Mouse (Mus musculus): ENCODE results near the gene Nfkbie. TPM values are rescaled to one million over a fixed set of nuclear protein-coding genes. Genes with fewer than 3 reads are reported as not detected.

Gene Nfkbie
- polyA plus RNA-seq, 1 experiment from 2014 or later: 5.5 TPM

DNA sequence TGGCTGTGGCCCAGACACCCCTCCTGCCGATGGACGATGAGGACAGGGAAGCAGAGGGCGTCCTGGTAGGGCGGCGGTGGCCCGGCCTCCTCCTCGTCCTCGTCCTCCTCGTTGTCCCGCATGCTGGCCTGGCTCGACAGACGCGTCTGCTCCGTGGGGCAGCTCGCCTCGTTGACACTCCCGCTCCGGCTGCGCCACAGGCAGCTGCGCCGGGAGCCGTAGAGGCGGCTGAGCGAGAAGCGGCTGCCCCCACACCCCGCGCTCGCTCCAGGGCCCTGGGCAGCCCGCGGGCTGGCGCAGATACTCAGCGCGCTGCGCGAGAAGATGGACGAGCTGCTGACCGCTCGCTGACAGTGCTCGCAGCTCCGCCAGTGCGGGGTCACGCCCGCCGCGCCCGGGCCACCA lies 10.6 kb upstream of the Nfkbie start:
- Histone ChIP-seq H3K36me3 (replicated peaks) (peaks cover 25% of the 10 kb centered on the region), H3K9me3 (no peaks in the 10 kb centered on the region), H3K27me3 (peaks cover 82% of the 10 kb centered on the region), H3K27ac (no peak overlapping the region), H3K9ac (peak overlapping the region; percentile 29; the same call in 1 of the 2 replicates), H3K4me3 (replicated peaks) (peak overlapping the region; percentile 23), H3K4me2 (peak overlapping the region; percentile 39), H3K4me1 (peaks cover 46% of the 10 kb centered on the region)
- no peak for ATAC-seq (ENCODE audit: low FRiP score)
- WGBS: 2% methylated on average over 45 of the region's 46 CpGs

DNA sequence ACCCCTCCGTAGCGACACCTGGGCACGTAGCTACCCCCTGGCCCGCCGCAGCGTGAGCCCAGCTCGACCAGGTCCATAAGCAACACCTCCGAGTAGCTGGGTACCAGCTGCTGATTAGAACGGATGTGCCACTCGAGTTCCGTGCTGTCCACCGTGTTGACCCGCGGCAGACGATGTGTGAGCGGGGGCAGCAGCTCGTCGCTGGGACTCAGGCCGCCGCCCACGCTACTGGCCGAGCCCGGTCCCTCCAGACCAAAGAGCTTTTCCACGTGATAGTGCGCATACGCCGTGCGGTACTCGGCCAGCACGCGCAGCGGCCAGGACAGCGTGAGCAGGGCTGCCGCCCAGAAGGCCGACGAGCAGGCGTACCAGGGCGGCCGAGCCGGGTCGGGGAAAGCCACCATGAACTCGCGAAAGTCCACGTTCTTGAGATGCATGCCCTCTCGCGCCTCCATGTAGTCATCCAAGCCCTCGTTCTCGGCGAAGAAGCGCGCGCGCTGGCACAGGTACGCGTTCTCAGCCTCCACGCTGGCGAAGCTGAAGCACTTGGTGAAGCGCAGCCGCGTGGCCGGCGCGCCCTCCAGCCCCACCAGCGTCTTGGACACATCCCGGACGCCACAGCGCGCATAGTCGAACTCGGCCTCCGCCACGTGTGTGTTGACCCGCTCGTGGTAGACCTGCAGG lies 10.1 kb upstream of the Nfkbie start:
- Histone ChIP-seq H3K9ac (peak overlapping the region; percentile 29; the same call in 1 of the 2 replicates), H3K36me3 (replicated peaks) (peaks cover 25% of the 10 kb centered on the region), H3K4me1 (peaks cover 52% of the 10 kb centered on the region), H3K9me3 (no peaks in the 10 kb centered on the region), H3K4me3 (replicated peaks) (peak overlapping the region; percentile 23), H3K27ac (no peak overlapping the region), H3K4me2 (peak overlapping the region; percentile 39), H3K27me3 (peaks cover 78% of the 10 kb centered on the region)
- WGBS: 6% methylated on average over 74 of the region's 74 CpGs
- no peak for ATAC-seq (ENCODE audit: low FRiP score)

DNA sequence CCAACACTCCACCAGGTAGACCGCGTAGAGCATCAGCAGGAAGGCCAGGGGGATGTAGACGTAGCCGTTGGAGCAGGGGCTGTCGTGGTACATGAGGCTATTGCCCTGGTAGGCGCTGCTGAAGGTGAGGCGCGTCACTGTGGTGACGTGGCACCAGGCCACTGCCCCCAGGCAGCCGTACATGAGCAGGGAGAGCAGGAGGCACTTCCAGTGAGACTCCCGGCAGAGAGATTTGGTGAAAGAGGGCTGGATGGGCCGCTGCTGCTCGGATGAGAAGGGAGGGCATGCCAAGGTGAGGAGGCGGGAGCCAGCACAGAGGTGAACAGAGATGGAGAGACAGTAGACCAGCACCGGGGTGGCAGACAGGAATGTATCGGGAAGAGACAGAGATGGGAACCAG lies 8.6 kb upstream of the Nfkbie start:
- no peak for ATAC-seq (ENCODE audit: low FRiP score)
- Histone ChIP-seq H3K9me3 (no peaks in the 10 kb centered on the region), H3K9ac (no peak overlapping the region), H3K36me3 (replicated peaks) (peaks cover 25% of the 10 kb centered on the region), H3K27ac (no peak overlapping the region), H3K4me3 (replicated peaks) (no peak overlapping the region), H3K4me1 (peaks cover 65% of the 10 kb centered on the region), H3K27me3 (peaks cover 75% of the 10 kb centered on the region), H3K4me2 (no peak overlapping the region)
- 73% methylated on average over 16 of the region's 16 CpGs for WGBS

DNA sequence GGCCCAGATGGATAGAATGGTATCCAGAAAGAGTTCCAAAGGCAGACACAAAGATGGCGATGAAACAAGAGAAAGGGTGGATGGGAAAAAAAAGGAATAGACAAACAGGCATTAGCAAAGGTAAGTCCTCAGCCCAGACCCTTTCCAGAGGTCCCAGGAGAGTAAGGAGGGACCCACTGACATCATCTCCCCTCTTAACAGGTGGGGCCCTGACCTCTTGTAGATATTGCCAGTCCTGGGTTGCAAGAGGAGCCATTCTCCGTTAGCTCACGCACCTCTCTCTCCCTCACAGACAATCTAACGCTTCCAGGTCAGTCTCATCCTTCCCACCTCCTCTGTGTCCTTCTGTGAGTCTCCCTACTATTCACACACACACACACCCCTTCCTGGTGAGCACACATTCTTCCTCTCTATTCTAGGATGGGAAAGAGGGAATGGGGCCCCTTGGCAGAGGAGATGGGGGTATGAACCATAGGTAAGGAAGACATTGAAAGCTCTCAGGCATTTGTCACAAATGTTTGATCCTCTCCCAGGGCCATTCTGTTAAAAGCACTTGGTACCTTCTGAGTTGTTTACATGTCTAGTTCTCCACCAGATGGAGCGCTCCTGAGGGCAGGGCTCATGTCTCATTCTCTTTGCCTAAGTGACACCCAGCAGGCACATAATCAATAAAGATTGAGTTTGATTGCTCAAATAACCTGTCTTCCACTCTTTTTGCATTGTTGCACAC lies 7.9 kb upstream of the Nfkbie start:
- 72% methylated on average over 5 of the region's 5 CpGs for WGBS

DNA sequence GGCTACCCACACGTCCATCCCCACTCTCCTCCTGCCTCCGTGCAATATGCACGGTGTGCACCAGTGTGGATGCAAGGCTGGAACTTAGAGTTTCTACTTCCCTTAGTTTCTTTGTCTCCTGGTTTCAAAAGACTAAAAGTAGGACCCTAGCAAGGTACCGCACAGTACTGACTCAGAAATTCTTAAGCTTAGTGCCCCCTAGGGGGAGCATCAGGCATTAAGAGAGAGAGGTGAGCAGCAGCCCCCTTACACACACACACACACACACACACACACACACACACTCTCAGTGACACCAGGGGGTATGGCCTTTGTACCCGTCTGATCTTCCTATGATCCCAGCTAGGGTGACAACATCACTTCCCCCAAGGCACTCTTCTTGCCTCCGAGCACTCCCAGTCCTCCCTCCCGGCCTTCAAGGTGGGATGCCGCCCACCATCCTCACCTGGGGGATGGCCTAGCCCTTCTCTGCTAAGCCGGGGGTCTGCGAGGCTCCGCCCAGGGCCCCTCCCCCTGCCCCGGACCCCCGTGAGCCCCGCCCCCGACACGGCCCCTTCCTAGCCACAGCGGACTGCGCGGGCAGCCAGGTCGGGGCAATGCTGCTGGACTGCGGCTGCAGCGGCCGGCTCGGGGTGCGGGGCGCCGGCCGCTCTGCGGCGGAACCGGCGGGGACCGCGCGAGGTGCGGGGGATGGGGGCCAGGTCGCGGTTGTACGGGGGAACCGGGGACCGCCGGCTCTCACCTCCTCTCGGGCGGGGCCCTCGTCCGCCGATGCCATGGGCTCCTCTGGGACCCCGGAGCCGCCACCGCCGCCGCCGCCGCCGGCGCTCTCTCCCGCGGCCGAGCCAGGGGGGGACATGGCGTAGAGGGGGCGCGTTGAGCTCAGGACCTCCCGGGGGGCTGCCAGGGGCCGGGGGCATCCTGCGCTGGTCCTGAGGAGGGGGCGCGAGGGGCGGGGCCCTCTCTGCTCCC lies 6.7 kb upstream of the Nfkbie start:
- peaks cover 67% of the 10 kb centered on the region for H3K27me3 ChIP-seq
- no peaks in the 10 kb centered on the region for H3K9me3 ChIP-seq
- peaks cover 25% of the 10 kb centered on the region for H3K36me3 ChIP-seq (replicated peaks)
- peaks cover 61% of the 10 kb centered on the region for H3K4me1 ChIP-seq
- H3K27ac ChIP-seq: peak overlapping the region; percentile 90
- peak overlapping the region; percentile 94 for H3K9ac ChIP-seq
- 7% methylated on average over 24 of the region's 68 CpGs for WGBS
- H3K4me2 ChIP-seq: peak overlapping the region; percentile 72
- peak; percentile 65 for ATAC-seq (ENCODE audit: low FRiP score)
- H3K4me3 ChIP-seq (replicated peaks): peak overlapping the region; percentile 84

More for the DNA sequence above, 7.9 kb upstream of the Nfkbie start:
- Histone ChIP-seq H3K9ac (0 out of 2 replicates have a peak overlapping the region, but pooled peaks have one; percentile 94), H3K9me3 (no peaks in the 10 kb centered on the region), H3K36me3 (replicated peaks) (peaks cover 25% of the 10 kb centered on the region), H3K27me3 (peaks cover 69% of the 10 kb centered on the region), H3K4me3 (replicated peaks) (peak overlapping the region; percentile 84; the same call in 1 of the 2 replicates), H3K27ac (no peak overlapping the region), H3K4me2 (peak overlapping the region; percentile 72), H3K4me1 (peaks cover 68% of the 10 kb centered on the region)
- no peak for ATAC-seq (ENCODE audit: low FRiP score)

DNA sequence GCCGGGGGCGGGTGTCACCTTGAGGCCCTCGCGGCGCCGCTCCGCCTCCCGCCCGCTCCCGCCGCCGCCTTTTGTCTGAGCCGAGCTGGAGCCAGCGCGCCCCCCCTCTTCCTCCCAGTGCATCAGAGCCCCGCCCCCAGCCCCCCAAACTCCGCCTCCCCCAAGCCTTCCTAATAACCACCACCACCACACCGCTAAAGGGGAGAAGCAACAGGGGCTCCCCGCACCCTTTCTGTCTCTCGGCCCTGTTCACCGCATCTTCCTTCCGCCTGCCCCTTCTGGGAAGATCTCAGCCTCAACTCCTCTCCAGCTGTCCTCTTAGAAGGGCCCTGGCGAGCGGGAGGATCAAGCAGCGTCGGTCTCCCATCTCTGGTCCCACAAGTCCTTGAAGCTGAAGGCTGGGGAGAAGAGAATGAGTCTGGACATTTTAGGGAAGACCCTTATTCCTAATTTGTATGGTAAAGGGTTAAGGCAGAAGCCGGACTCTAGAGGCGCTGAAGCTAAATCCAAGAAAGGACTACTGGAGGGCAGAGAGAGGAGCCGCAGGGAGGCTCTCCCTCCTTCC lies 5.8 kb upstream of the Nfkbie start, which contains the start of gene Tmem151b:
Gene Tmem151b (minus strand): TSS at position 61 of the 565 bp plus-strand sequence.
- H3K36me3 ChIP-seq (replicated peaks): peaks cover 21% of the 10 kb centered on the region
- WGBS: 0% methylated on average over 11 of the region's 29 CpGs
- peak within 1 kb of the TSS; percentile 94 for H3K9ac ChIP-seq
- peak within 1 kb of the TSS; percentile 84 for H3K4me3 ChIP-seq (replicated peaks)
- H3K4me2 ChIP-seq: peak within 1 kb of the TSS; percentile 72
- H3K27ac ChIP-seq: peak within 1 kb of the TSS; percentile 90
- peaks cover 68% of the 10 kb centered on the region for H3K27me3 ChIP-seq
- H3K4me1 ChIP-seq: peaks cover 53% of the 10 kb centered on the region
- peak; percentile 54 for ATAC-seq (ENCODE audit: low FRiP score)
- no peaks in the 10 kb centered on the region for H3K9me3 ChIP-seq

DNA sequence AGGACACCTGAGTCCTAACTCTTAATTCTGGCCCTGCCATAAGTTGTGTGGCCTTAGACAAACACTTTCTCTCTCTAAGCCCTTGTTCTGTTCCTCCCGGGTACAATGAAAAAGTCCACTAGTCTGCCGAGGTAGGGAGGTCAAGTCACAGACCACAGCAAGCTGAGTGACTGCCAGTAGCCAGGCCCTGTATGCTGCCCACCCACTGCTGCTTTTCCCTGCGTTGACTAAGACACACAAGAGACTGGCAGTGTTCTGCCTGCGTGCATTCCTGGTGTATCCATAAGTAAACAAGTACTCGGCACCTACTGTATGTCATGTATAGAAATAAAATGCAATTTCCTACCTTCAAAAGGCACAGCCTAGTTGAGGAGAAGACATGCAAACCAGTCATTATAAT lies 5.2 kb upstream of the Nfkbie start:
- peaks cover 62% of the 10 kb centered on the region for H3K27me3 ChIP-seq
- peak overlapping the region; percentile 94 for H3K9ac ChIP-seq
- H3K4me1 ChIP-seq: peaks cover 52% of the 10 kb centered on the region
- peaks cover 15% of the 10 kb centered on the region; the same call in 1 of the 2 replicates for H3K36me3 ChIP-seq (replicated peaks)
- H3K4me3 ChIP-seq (replicated peaks): peak overlapping the region; percentile 84; the same call in 1 of the 2 replicates
- peak overlapping the region; percentile 90; the same call in 1 of the 2 replicates for H3K27ac ChIP-seq
- no peaks in the 10 kb centered on the region for H3K9me3 ChIP-seq
- 31% methylated on average over 5 of the region's 5 CpGs for WGBS
- ATAC-seq (ENCODE audit: low FRiP score): no peak
- peak overlapping the region; percentile 72 for H3K4me2 ChIP-seq

DNA sequence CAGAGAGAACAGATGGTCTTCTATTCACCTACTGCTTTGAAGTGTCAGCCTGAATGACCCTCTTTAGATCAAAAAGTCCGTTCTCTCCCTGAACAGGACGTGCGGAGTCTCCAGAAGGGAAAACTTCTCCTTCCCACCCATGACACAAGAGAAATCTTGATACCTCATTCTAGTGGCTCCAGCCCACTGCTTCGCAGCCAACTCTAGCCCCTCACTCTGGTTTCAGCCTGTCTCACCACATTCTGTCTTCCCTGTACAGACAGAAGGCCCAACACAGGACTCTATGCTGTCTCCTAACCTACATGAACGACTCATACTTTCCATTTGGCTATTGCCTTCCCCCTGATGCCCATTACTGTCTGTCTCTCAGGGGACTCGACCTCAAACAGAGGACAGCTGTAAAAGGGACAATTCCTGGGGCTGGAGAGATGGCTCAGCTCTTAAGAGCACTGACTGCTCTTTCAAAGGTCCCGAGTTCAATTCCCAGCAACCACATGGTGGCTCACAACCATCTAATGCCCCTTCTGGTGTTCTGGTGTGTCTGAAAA lies 4.2 kb upstream of the Nfkbie start:
- peaks cover 56% of the 10 kb centered on the region for H3K27me3 ChIP-seq
- H3K9me3 ChIP-seq: no peaks in the 10 kb centered on the region
- no peak for ATAC-seq (ENCODE audit: low FRiP score)
- 0 out of 2 replicates have a peak overlapping the region, but pooled peaks have one; percentile 14 for H3K27ac ChIP-seq
- no peak overlapping the region for H3K4me3 ChIP-seq (replicated peaks)
- peaks cover 7% of the 10 kb centered on the region; the same call in 1 of the 2 replicates for H3K36me3 ChIP-seq (replicated peaks)
- H3K9ac ChIP-seq: no peak overlapping the region
- peaks cover 50% of the 10 kb centered on the region for H3K4me1 ChIP-seq
- H3K4me2 ChIP-seq: no peak overlapping the region
- 52% methylated on average over 7 of the region's 7 CpGs for WGBS

DNA sequence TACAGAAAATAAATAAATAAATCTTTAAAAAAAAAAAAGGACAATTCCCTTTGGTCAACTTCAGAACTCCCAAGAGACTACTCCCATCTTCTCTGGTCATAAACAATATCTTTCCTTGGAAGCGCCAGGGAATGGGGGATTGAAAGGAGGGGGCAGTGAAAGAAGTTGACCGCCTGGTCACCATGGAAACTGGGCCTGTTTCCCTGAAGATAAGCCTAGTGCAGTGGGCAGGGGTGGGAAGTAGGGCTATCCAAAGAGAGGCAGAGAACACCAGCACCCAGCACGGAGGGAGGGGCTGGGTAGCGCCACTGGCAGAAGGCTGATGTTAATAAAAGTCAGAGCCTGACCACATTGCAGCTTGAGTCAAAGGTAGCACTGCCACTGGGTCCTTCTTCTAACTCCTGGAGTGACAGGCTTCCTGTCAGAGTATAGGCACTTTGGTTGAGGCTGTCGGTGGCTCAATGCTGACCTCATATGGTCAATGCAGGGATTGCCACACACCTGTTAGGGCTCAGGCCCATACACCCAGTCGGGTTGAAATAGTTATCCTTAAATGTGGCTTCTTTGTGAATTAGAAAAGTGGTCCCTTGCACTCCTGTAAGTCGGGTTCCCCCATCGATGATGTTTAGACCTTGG lies 3.6 kb upstream of the Nfkbie start:
- WGBS: 2% methylated on average over 8 of the region's 8 CpGs
- H3K9me3 ChIP-seq: no peaks in the 10 kb centered on the region
- H3K4me2 ChIP-seq: no peak overlapping the region
- peaks cover under 1% of the 10 kb centered on the region; the same call in 1 of the 2 replicates for H3K36me3 ChIP-seq (replicated peaks)
- no peak overlapping the region for H3K9ac ChIP-seq
- H3K4me3 ChIP-seq (replicated peaks): no peak overlapping the region
- H3K27me3 ChIP-seq: peaks cover 56% of the 10 kb centered on the region
- ATAC-seq (ENCODE audit: low FRiP score): 0 out of 2 replicates have a peak, but pooled peaks have one; percentile 12
- H3K27ac ChIP-seq: no peak overlapping the region; the same call in 1 of the 2 replicates
- H3K4me1 ChIP-seq: peaks cover 56% of the 10 kb centered on the region

DNA sequence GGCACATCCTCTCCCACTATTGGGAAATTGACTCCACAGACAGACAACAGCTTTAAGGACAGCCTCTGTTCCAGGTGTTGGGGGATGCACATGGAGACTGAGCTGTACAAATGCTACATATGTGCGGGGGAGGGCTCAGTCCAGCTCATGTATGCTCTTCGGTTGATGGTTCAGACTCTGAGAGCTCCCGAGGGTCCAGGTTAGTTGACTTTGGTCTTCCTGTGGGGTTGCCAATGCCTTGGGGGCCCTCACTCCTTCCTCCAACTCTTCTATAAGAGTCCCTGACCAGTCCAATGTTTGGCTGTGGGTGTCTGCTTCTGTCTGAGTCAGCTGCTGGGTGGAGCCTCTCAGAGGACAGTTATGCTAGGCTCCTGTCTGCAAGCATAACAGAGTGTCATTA lies 2.4 kb upstream of the Nfkbie start:
- H3K36me3 ChIP-seq (replicated peaks): no peaks in the 10 kb centered on the region
- 91% methylated on average over 3 of the region's 3 CpGs for WGBS
- H3K4me1 ChIP-seq: peaks cover 54% of the 10 kb centered on the region
- no peak overlapping the region for H3K9ac ChIP-seq
- no peak overlapping the region for H3K27ac ChIP-seq
- H3K4me2 ChIP-seq: no peak overlapping the region
- H3K4me3 ChIP-seq (replicated peaks): no peak overlapping the region
- ATAC-seq (ENCODE audit: low FRiP score): no peak
- no peaks in the 10 kb centered on the region for H3K9me3 ChIP-seq
- peaks cover 56% of the 10 kb centered on the region for H3K27me3 ChIP-seq

DNA sequence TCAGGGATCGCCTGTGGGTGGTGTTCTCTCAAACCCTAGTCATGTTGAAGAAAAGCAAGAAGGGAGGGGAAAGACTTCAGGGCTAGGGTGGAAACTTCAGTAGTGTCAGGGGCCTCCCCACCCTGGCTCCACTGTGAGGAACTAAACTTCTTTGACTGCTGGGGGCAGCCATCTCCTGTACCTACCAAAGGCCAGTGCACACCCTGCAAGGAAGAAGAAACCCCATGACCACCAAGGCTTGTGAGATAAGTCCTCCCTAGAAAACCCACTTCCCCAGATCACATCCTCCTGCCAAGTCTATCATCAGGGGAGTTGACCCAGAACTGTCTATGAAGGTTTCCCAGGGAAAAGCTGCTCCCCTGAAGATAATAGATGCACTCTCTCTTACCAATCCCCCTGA lies 1.1 kb upstream of the Nfkbie start:
- Histone ChIP-seq H3K4me3 (replicated peaks) (no peak overlapping the region), H3K9ac (no peak overlapping the region), H3K9me3 (no peaks in the 10 kb centered on the region), H3K27me3 (peaks cover 51% of the 10 kb centered on the region), H3K27ac (no peak overlapping the region), H3K4me1 (peaks cover 46% of the 10 kb centered on the region), H3K36me3 (replicated peaks) (no peaks in the 10 kb centered on the region), H3K4me2 (no peak overlapping the region)
- 41% methylated on average over 1 of the region's 1 CpGs for WGBS
- ATAC-seq (ENCODE audit: low FRiP score): no peak

Data from forebrain, embryonic 12.5 days (tissue).